Mouse (Mus musculus): ENCODE data around the gene Herc4. TPM values are rescaled to one million over a fixed set of nuclear protein-coding genes. Genes with fewer than 3 reads are reported as not detected.
A peak's percentile ranks its signal among the peaks of the same experiment; 100 is the strongest.

The Herc4 gene
- total RNA-seq, 4 experiments from 2014 or later: 28.2 to 34.3 (median 31.5) TPM

DNA sequence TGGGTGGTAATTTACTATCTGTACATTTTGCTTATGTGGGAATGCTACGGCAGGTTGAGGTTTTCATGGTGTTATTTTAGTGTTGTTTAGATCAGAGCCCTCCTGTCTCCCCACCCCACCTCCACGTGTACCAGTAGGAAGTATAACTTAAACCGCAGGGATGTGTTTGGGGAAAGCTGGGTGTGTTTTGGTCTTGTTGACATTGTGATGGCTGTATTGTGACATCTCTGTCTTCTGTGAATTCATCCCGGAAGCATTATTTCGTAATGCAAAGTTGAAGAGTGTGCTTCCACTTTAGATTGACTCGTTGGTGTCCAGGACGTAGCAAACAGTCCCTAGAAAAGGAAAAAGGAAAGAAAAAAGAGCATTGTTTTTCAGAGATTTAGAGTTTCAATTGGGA lies 3.8 kb downstream of the Herc4 start:
- DNase-seq (ENCODE audit: low spot score): no peak

DNA sequence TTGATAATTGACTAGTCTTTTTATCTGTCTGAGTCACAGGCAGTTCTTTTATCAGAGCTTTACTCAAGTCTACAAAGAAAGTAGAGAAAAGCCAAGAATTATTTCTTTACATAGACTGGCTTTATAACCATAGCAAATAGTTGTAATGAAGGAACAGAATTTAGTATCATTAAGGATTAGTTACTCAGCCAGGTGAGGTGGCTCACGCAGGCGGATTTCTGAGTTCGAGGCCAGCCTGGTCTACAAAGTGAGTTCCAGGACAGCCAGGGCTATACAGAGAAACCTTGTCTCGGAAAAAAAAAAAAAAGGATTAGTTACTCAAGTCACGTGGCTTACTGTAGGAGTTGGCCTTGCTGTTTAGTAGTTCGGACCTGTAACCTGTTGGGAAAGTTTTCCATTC lies 4.8 kb downstream of the Herc4 start:
- no peak for DNase-seq (ENCODE audit: low spot score)

DNA sequence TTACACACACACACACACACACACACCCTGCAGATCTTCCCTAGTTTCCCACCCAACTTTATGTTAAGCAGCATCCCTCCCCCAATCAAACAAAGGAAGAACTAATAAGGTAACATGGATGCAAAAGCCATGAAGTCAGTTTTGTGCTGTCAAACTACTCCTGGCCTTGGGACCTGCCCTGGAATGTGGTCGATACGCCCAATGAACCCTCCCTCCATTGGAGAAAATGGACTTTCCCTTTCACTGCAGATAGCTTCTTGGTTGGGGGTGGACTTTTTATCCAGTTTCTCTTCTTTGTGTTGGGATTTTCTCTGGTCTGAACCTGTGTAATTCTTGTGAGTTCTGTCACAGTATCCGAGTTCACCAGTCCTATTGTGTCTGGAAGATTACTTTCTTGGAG lies 15.1 kb downstream of the Herc4 start:
- DNase-seq (ENCODE audit: low spot score): no peak

DNA sequence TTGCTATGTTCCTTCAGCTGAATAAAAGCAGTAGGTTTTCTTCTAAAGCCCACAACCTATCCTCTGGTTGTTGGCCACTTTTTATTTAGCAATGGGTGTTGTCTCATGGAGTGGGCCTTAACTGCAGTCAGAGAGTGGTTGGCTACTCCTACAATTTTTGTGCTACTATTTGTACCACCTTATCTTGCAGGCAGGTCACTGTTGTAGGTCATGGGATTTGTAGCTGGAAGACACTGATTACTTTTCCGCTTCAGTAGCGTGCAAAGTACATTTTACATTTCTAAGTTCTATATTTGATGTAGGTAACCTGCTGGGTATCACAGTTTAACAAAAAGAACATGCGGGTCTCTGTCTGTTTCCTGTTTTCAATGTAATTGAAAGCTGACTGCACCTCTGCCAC lies 15.7 kb downstream of the Herc4 start:
- peak; percentile 21 for DNase-seq (ENCODE audit: low spot score)

DNA sequence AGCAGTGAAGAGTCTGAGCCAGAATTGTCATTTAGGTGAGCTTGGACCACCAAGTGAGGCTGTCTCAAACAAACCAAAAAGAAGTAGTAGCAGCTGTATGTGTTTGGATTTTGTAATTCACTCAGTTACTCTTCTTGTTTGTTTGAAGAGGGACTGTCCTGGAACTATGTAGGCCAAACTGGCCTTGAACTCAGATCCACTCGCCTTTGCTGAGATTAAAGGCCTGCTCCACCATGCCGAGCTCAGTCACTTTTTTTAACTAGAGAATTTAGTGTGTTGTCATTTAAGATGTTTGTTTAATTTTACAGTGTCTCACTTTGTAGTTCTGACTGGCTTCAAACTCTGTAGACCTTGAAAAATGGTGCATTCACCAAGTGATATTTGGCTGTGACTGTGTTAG lies 24.3 kb downstream of the Herc4 start:
- no peak for DNase-seq (ENCODE audit: low spot score)

DNA sequence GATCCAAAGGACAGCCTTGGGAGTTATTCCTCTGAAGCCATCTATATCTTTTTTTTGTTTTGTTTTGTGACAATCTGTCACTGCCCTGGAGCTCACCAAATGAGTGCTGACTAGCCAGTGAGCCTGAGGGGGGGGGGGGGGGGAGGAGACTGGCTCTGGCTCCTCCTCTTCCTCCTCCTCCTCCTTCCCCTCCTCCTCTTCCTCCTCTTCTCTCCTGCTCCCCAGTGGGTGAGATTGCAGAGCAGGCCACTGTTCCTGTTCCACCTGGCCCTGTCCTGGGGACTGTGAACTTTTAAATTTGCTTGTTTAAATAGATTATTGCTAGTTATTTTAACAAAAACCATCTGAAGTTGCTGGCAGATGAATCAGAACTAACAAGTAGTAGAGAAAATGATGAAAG lies 28.8 kb downstream of the Herc4 start:
- DNase-seq (ENCODE audit: low spot score): no peak

DNA sequence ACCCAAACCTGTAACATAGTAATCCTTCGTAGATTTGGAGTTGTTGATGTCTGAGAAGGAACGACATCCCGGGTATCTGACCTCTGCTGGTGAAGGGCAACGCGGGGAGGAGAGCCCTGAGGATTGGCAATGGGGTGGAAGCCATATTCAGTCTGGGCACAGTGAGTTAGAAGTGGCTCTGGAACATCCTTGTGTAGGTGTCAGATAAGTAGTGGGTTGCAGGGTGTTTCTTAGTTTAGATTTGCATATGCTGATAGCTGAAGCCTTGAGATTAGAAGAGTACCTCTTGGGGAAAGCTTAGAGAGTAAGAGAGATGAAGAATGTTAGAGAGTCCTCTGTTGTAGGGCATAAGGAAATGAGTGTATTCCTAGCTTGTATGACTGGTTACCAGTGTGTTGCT lies 29.3 kb downstream of the Herc4 start:
- DNase-seq (ENCODE audit: low spot score): no peak

DNA sequence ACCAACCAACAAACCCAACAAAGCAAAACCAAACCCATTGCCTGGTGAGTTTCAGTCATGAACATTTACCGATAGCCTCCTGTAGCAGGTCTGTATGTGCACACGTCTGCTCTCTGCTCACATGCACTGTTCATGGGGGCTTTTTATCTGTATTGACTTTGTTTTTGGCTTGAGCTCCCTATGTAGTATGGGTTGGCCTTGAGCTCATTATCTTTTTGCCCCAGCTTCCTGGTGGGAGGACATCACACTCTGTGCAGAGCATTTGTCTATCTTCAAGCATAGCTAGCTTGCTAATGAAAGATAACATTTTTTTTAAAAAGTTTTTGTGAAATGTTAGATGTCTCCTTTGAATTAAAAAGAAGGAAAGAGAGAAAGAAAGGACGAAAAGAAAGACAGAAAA lies 33.4 kb downstream of the Herc4 start:
- no peak for DNase-seq (ENCODE audit: low spot score)

DNA sequence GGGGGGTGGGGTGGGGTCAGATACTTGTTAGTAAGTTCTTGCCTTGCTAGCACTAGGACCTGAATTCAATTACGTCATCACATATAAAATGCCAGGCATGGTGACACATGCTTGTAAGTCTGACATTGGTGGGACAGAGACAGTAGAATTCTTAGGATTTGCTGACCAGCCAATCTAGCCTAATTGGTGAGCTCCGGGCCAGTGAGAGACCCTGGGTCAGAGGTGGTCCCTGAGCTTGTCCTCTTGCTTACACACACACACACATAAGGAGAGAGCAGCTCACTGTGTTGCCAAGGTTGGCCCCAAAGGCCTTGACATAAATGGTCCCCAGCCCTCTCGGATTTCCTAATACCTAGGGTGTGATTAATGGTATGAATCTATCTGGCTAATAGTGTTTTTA lies 36.2 kb downstream of the Herc4 start:
- no peak for DNase-seq (ENCODE audit: low spot score)

DNA sequence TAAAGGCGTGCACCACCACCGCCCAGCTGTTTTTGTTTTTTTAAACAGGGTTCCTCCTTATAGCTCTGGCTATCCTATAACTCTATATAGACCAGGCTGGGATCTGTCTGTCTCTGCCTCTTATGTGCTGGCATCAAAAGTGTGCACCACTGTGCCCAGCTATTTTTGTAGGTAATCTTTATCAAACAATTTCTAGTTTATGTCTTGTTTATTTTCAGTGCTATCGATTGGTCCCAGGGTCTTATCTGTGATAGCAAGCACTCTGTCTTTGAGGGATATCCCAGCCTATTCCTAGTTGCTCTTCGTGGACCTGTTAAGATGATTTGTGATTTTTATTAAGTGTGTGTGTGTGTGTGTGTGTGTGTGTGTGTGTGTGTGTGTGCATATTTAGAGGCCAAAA lies 38.8 kb downstream of the Herc4 start:
- DNase-seq (ENCODE audit: low spot score): no peak

DNA sequence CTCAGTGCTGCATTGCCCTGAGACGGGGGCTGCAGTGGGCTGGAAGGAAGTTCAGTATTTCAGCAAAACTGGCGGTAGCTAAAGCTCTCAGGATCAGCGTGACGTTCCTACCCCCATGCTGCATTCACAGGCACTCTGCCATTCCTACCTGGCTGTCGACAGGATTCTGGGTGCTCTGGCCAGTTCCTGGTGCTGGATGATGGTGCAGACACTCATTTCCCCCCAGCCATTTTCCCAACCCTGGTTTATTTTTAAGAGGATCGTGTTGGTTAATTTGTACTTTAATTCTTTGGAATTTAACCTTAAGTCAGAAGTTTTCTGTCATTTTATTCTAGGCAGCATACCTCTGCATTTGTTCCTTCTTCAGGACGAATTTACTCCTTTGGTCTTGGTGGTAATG lies 39.2 kb downstream of the Herc4 start:
- DNase-seq (ENCODE audit: low spot score): no peak

DNA sequence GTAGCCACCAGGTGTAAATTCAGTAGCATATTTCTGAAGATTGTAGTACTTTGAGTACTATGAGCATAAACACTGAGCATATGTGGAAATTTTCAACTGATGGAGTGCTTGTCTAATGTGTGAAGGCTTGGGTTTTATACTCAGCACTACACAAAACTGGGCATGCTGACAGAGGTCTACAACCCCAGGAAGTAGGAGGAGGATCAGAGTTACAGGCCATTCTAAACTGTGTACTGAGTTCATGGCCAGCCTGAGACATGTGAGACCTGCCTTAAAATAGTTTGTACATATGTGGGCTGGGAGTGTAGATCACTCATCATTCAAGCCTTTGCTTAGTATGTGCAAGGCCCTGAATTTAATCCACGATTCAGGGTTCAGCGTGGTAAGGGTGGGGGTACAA lies 58.7 kb downstream of the Herc4 start:
- no peak for DNase-seq (ENCODE audit: low spot score)

DNA sequence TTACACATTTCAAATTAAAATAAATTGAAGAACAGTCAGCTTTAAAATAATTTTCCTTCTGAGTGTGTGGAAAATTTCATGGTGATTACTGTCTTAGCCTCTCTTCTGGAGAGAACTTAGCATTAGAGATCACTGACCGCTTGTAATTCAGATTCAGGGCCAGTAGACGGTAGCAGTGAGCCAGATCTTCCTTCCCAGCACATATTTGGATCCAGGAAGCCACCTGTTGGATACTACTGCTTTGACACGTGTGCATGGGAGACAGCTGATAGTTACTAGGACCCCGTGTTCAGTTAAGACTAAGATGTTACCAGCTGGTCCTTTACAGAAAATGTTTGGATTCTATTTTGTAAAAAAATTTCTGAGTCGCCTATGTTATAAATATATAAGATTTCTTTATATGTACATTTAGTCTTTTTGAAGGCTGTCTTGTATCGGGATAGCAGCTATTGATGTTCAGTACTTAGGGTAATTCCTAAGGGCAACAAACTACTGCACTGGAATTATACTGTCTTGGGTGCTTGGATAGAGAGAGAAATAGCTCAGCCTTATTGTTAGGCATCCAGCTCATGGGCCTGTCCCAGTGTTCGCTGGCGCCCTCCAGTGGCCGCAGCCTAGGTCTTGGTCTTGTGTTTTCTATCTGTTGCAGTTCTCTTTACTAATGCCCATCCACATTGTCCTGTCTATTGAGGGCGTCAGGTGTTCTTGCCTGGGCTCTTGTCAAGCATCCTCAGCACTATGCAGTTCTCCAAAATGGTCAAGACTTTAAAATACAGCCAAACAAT lies 65.2 kb downstream of the Herc4 start:
- DNase-seq (ENCODE audit: low spot score): peak; percentile 67

DNA sequence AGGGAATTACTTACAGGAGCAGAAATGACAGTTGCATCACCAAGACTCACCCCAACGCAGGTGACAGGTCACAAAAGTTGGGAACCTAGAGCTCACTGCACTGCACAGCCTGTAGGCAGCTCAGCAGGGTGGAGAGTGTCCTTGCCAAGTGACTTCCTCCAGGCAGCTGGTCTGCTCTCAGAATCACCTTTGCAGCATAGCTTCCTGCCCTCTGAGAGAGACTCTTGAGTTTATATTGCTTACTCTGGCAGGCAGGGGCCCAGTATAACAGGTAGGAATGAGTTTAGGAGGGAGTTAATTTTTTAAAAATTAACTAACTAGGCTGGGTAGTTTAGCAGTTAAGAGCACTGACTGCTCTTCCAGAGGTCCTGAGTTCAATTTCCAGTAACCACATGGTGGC lies 70.1 kb downstream of the Herc4 start:
- DNase-seq (ENCODE audit: low spot score): no peak

DNA sequence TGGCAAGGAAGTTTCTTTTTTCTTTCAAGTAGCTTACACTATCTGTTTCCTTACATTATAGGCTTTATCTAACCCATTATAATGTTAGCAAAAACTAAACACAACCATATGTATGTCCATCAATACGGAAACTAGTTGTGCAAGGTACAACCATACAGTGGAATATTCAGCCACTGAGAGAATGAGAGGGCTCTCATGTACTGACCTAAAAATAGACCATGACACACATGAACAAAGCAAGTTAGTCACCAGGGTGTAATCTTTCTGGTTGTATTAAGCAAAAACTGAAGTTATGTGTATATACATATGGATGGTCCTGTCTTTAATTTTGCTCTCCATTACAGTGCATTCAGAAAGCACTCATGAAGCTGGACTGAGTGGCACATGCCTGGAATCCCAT lies 83.5 kb downstream of the Herc4 start:
- DNase-seq (ENCODE audit: low spot score): no peak

DNA sequence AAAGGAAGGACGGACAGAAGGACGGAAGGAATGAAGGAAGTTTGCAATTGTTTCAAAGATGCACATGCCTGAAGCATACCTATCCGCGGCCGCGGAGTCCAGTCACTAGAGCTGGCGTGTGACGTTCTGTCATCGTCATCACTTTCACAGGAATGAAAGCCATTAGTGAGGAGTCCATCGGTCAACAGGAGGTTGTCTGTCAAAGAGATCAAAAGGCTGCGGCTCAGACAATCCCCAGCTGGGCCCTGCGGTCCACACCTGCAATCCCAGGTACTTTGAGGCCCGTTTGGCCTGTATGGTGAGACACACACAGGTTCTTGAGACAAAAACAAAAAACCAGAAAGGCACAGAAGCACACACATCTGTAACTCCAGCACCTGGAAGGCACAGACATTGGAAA lies 93.3 kb downstream of the Herc4 start:
- DNase-seq (ENCODE audit: low spot score): no peak

DNA sequence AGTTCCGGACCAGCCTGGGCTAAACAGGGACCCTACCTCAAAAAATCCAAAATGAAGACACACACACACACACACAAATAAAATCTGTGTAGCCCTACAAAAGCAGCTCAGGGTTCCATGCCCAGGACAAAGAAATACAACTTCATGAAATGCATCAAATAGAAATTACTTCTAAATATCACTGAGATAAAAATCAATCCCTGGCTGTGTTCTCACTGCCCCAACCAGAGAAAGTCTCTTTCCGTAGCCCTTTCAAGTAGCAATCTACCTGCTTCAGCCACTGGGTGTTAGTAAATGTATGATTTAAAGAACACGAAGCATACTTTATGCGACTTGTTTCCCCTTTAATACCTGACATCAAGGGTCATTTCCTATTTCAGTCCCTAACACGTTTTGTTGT lies 93.7 kb downstream of the Herc4 start:
- DNase-seq (ENCODE audit: low spot score): no peak

DNA sequence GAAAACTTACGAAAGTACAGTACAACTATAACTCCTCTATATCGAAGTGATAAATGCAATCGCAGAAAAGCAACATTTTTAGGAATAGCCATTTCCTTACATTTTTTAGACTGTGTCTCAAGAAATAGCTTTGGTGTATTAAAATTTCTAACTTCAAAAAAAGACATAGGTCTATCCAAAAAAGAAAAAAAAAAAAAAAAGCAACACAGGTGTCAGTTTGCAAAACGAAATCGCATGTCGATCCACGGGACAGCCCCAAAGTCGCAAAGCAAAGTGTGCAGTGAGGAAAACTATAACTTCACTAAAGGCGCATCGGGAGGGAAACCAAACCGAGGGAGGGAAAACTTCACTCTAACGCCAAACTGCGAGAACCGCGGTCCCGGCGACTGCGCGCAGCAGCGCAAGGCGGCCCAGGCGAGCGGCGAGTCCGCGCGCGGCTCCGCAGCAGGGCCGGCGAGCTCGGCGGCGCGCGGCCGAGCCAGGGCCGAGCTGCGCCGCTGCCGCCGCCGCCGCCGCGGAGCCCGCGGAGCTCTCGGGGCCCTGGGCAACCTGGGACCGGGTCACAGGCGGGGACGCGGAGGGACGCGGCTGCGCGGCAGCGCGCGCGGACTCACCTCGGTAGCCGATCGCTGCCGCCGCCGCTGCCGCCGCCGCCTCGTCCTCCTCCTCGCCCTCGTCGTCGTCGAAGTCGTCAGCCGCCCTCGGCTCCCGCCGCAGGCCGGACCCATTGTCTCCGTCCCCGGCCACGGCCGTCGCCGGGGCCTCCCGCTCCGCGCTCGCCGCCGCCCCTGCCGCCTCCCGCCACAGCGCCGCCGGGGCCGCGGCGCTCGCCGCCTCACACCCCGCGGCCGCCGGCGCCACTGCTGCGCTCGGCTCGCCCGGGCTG lies 94.6 kb downstream of the Herc4 start:
- DNase-seq (ENCODE audit: low spot score): peak; percentile 13

DNA sequence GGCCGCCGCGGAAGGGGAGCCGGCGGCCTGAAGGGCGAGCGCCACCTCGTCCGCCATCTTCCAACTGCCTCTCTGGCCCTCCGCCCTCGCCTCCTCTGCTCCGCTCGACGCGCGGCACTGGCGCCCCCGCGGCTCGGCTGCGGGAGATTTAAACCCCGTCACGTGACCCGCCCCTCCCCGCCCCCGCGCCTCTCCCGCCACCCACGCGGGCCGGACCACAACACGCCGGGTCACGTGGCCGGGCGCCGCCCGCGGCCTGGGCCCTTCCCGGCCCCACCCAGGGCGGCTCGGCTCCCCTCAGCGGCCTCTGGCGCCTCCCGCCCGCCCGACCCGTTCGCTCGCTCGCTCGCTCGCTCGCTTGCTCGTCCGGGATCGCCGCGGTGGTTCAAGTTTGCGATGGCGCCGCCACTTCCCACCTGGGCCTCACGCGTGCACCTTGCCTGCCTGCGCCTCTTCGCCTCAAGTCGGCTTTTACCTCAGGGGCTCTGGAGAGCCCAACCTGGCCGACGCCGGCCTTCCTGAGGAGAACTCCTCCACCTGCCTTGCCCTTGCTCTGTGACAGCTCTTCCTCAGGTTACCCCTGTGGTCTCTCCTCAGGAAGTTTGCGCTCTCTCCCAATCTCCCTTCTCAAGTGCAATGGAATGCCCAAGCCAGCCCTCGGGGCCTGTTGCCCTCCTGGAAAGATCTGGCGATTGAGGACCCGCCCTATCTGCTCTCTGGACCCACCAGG lies 95.5 kb downstream of the Herc4 start:
- DNase-seq (ENCODE audit: low spot score): peak; percentile 83

DNA sequence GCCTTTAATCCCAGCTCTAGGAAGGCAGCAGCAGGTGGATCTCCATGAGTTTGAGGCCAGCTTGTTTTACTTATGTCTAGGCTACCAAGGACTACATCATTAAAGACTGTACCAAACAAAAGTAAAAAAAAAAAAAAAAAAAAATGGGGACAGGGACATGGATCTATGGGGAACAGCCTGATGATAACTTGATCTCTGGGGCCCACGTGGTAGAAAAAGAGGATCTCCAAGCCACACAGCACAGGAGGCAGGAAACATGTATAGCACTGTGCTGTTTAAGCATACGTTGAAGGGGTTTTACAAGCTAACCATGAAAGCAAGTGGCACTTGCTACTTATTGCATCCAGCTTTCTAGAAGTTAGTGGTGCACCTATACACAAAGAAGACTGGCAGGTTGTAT lies 97.7 kb downstream of the Herc4 start:
- no peak for DNase-seq (ENCODE audit: low spot score)

DNA sequence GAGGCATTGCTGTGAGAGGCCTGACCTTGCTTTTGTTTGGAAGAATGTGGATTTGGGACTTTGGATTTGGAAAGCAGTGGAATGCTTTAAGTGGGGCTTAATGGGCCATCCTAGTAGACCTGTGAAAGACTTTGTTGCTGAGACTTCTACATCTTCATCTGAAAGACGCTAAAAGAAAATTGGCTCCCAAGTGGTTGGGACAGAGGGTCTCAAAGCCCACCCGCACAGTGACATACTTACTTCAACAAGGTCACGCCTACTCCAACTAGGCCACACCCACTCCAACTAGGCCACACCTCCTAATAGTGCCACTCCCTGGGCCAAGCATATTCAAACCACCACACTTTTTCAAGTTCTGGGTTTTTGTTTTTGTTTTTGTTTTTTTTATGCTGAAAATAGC lies 101.1 kb downstream of the Herc4 start:
- DNase-seq (ENCODE audit: low spot score): no peak

DNA sequence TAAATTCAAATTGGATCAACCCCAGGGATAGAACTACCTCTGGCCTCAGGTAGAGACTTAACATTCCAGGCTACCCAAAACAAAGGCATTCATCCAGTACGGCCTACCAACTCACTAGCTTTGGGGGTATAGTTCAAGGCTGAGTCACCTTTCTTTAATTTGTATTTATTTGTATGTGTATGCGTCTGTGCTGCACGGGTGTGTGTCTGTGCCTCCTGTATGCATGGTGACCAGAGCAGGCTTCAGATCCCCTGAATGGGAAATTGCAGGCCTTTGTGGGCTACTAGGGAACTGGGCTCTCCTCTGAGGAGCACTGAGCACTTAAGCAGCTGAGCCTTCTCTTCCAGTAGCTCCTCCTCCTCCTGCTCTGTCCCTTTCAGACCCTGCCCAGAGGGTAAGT lies 104.7 kb downstream of the Herc4 start:
- DNase-seq (ENCODE audit: low spot score): no peak
